Mouse (Mus musculus): ENCODE measurements around the gene Dbn1.

The Dbn1 gene

DNA sequence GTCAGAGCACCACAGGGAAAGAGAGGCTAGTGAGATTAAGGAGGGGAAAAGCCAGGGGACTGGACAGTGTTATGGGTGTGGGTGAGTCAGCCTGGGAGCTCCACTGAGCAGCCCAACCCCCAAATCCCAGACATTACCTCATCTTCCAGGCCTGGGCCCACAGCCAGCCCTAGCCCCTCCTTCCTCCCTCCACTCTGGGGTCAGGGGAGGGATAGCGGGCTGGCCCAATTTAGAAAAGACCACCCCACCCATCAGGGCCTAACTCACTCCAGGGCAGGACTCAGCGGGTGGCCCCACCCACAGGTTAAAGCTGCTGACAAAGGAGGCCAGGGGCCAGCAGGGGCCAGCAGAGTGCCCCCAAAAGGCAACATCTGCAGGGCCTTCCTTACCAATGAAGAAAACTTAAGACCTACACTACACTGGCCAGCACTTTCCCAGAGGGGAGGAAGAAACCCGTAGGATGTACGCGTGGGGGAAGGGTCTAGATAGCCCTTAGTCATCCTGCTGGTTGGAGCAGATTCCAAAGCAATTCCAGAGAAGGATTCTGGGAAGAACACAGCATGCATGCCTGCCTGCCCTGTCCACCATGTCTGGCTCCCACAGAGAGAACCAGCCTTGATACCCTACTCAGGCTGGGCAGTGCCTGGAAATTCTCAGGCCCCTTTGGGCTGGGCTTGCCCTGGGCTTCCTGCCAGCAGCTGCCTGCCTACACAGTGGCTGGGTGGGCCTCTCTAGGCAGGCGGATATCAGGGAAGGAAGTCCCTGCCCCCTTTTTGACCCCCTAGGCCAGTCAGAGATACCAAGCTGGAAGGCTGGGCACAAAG lies 23.0 kb upstream of the Dbn1 start:
- DNase-seq (ENCODE audit: low spot score in 2 of 2), result no peak

DNA sequence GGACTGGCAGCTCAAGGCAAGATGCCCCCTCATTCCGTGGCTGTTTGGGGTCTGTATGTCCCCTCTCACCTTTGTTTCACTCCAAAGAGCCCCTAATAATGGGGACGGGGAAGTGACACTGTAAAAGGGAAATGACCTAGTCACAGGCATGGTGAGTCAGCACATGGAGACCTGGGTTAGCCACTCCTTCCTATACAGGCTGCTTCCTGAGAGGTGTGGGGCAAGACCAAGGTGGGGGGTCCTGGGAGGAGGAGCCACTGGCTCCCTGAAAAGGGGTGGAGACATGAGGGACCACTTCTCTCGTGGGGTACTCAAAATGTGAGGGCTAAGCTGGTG lies 22.4 kb upstream of the Dbn1 start:
- no peak for DNase-seq (ENCODE audit: low spot score in 2 of 2)

GRCm38 (mm10) chr13:55508531-55508930 lies 20.6 kb upstream of the Dbn1 start:
- DNase-seq (ENCODE audit: low spot score in 2 of 2), result no peak

- DNase-seq (ENCODE audit: low spot score in 2 of 2), result no peak
Observed at GRCm38 (mm10) chr13:55507877-55508276, 20.0 kb upstream of the Dbn1 start.

DNA sequence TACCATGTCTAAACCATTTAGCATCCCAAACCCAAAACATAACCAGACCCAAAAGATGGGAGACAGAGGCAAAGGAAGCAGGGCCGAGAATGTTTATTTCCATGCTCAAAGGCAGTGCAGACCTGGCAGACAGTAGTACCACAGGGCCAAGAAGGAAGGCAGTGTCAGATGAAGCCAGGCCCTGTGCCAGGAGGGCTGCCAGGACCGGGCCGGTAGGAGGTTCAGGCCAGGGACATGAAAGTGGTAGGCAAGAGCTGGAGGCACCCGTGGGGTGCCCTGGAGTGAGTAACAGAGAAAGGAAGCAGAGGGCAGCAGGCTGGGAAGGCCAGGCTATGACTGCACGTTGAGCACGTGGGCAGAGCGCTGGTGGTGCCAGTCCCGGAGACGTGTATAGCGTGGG lies 18.8 kb upstream of the Dbn1 start:
- DNase-seq (ENCODE audit: low spot score in 2 of 2), result no peak

DNA sequence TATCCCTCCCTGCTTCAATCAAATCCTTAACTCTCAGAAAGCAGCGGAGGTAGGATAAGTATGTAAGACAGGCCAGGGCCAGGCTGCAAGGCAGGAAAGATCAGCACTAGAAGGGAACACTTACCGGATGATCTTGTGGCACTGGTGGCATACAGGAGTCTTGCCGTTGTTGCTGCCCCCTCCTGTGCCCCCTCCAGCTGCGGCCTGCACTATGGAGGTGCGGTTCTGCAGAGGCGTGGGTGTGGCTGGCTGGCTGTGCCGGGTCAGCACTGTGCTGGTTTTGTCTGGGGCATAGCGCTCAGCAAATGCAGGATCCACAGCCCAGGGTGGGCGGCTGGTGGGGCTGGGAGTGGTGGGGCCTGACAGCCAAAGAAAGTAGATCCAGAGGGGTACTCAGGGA lies 17.9 kb upstream of the Dbn1 start:
- no peak for DNase-seq (ENCODE audit: low spot score in 2 of 2)

- no peak for DNase-seq (ENCODE audit: low spot score in 2 of 2)
Observed at GRCm38 (mm10) chr13:55504390-55504789, 16.5 kb upstream of the Dbn1 start.

DNA sequence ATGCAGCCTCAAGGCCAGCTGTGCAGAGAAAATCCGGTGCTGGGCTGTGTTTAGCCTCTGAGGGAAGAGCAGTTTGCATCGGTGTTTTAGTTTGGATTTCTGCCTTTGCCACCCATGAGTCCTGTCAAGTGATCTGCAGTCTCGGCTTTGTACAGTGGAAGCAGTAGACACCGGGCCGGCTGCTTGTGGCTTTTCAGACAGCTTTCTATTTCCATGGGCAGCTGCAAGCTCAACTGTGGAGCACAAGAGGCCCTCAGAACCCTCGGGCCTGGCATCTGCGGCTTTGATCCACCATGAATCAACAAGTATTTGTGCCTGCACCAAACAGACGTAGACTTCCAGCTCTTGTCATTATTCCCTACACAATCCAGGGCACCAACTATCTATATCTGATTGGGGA lies 14.5 kb upstream of the Dbn1 start:
- DNase-seq (ENCODE audit: low spot score in 2 of 2), result no peak

DNA sequence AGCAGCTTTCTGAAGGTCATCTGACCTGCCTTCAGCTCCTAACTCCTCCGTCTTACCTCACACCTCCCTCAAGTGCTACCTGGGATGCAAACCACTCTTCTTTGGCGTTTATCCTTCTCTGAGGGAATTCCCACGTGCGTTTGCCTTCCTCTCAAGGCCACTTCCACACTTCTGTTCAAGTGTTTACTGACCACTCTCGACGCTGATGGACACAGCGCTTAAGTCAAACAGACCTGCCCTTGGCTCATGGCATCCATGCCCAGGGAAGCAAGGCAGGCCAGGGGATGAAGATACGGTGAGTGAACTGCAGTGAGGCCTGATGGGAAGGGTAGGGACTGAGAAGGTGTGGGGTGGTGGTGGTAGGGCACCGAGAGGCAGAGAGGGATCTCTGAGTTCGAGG lies 12.7 kb upstream of the Dbn1 start:
- no peak for DNase-seq (ENCODE audit: low spot score in 2 of 2)

- no peak for DNase-seq (ENCODE audit: low spot score in 2 of 2)
Observed at GRCm38 (mm10) chr13:55498906-55499305, 11.0 kb upstream of the Dbn1 start.

- DNase-seq (ENCODE audit: low spot score in 2 of 2), result no peak
Observed at GRCm38 (mm10) chr13:55496661-55497060, 8.8 kb upstream of the Dbn1 start.

DNA sequence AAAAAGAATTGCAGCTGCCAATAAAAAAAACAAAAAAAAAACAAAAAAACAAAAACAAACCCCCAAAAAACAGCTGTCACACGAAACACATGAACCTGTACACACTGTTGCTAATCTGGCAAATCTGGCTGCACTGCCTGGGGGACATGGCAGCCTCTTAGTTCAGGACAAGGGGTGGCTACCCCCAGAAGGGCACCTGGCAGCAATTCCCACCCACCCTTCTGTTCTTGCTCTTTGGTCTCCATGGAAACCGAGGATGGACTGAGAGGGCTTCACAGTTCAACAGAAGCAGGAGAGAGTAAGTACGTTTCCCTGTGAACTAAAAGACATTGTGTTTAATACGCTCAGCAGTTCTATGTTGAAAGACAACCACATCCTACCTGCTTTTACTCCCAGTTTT lies 7.8 kb upstream of the Dbn1 start:
- DNase-seq (ENCODE audit: low spot score in 2 of 2), result no peak

- no peak for DNase-seq (ENCODE audit: low spot score in 2 of 2)
Observed at GRCm38 (mm10) chr13:55494883-55495621, 7.1 kb upstream of the Dbn1 start.

- DNase-seq (ENCODE audit: low spot score in 2 of 2), result no peak
Observed at GRCm38 (mm10) chr13:55494257-55494656, 6.3 kb upstream of the Dbn1 start.

DNA sequence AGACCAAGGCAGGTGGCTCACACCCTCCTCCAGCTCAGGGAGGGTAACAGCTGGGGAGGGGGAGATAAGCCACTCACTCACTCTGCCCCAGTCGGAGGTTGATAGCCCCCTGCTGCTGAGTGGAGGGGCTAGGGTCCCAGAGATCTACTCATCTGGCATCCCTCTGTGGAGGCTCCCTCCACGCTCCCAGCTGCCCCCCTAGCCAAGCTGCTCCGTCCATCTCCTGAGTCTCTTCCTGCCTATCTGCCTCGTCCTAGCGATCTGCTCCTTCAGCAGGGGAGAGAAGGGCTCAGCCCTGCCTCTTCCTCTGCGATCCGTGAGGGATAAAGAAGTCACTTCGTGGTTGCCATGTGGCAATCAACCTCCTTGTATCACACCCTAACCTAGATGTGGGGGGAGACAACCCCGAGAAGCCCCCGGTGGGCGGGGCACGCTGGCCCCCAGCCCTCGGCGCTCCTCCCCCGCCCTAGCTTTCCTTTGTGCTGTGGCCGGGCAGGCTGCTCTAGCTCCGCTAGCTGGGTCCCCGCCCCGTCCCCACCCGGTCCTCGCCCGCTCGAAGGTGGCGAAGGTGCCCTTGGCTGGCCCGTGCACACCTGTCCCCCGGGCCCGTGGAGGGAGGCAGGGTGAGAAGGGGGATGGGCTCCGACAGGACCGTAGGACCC lies 864 bp downstream of the Dbn1 start:
- no peak for DNase-seq (ENCODE audit: low spot score in 2 of 2)

DNA sequence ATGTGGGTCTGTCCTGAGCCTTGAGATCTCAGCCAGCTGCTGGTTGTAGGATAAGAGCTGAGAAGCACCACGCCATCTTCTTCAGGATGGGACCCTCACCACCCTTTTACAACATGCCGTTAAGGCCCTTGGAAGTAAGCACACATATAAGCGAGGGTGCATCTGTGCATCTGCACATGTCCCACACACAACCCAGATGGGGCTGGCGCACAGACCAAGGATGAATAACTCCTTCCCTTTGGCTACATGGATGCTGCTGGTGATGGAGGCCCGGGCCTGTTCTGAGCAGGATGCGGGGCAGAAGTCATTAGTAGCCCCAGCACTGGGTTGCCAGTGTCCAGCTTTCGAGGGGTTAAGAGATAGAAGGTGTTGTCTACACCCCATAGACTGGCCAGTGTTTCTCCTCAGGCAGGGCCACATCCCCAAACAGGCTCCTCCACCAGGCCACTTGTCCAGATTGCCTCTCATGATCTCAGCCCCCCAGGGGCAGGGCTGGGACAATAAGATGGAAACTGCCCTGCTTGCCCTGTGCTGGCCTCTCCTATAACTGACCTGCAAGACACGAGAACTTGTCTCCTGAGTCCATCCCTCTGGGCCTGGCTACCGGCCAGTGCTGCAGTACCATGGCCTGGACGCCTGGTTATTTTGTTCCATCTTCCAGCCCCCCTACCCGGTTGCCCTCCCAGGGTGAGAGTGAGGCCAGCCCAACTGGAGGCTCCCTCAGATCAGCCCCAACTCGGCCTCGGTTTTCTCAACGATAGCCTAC lies 1.7 kb downstream of the Dbn1 start:
- DNase-seq (ENCODE audit: low spot score in 2 of 2), result no peak

GRCm38 (mm10) chr13:55484520-55485088 lies 3.3 kb downstream of the Dbn1 start:
- DNase-seq (ENCODE audit: low spot score in 2 of 2), result no peak

DNA sequence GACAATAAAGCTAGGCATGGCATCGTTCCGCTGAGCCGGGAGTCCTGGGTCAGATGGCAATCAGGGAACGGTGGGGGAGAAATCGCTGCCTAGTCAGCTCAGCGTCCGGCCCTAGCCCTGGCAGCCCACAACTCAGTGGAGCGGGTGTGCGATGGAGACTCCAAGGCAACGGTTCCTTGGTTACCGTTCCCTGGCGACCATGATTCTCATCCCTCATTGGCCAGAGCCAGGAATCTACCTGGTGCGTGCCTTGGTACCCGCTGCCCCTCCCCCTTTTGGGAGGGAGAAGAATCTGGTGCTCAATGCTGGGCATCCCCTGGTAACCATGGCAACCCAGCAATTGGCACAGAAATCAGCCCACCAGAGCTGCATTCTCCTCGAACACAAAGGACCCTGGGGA lies 4.3 kb downstream of the Dbn1 start:
- DNase-seq (ENCODE audit: low spot score in 2 of 2), result no peak

GRCm38 (mm10) chr13:55483071-55483470 lies 4.8 kb downstream of the Dbn1 start:
- no peak for DNase-seq (ENCODE audit: low spot score in 2 of 2)

GRCm38 (mm10) chr13:55482542-55482941 lies 5.4 kb downstream of the Dbn1 start:
- no peak for DNase-seq (ENCODE audit: low spot score in 2 of 2)

DNA sequence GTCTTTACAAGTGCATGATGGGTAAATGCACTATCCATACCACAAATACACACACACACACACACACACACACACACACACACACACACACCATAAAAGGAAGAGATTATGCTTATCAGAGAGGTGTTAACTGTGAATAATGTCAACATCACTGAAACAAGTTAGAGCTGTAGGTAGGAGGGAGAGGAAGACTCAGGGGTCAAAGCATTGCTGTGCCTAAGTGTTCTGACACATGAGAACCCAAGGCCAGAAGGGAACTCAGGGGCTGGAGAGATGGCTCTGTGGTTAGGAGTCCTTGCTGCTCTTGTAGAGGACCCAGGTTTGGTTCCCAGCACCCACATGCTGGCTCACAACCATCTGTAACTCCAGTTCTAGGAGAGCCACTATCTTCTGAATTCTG lies 8.0 kb downstream of the Dbn1 start:
- DNase-seq (ENCODE audit: low spot score in 2 of 2), result no peak

GRCm38 (mm10) chr13:55479008-55479407 lies 8.9 kb downstream of the Dbn1 start:
- peak; percentile 53 to 64 for DNase-seq (ENCODE audit: low spot score in 2 of 2)
